Mouse (Mus musculus): ENCODE data around the gene Krt32. TPM values are rescaled to one million over a fixed set of nuclear protein-coding genes. Genes with fewer than 3 reads are reported as not detected.

Gene Krt32
- polyA plus RNA-seq (2016; fragmentation: Nextera tagmentation; extraction: Ambion mirVana), result not detected in 2 replicates

DNA sequence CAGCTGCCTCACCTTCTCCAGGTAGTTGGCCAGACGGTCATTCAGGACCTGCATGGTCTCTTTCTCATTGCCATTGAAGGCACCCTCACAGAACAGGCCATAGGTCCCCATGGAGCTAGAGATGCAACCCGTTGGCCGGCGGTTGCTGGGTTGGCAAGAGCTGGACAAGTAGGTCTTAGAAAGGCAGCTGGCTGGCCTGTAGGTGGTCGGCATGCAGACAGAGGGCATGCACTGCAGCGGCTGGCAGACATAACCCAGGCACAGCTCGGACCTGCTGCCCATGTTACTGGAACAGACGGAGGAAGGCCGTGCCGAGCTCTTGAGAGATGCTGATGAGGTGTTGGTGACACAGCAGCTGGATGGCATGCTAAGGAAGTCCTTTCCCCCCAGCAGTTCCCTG, at the start of gene Krt32:
TSS of gene Krt32 (minus strand) at position 366 of the 400 bp plus-strand sequence.
- no peak for ATAC-seq (ENCODE audit: insufficient number of reproducible peaks, insufficient read depth, low FRiP score, low TSS enrichment, low read depth)
- H3K27ac ChIP-seq, result no peak within 1 kb of the TSS
- H3K9me3 ChIP-seq, result 0 out of 2 replicates have a peak, but pooled peaks cover 3% of the 10 kb centered on the region
- H3K4me3 ChIP-seq (replicated peaks), result no peak within 1 kb of the TSS
- no peaks in the 10 kb centered on the region for H3K27me3 ChIP-seq
- peaks cover 5% of the 10 kb centered on the region; the same call in 1 of the 2 replicates for H3K4me1 ChIP-seq (replicated peaks)
- H3K4me2 ChIP-seq, result no peak within 1 kb of the TSS
- WGBS, result 87% methylated on average over 10 of the region's 10 CpGs
- no peak within 1 kb of the TSS for H3K9ac ChIP-seq (replicated peaks)
- H3K36me3 ChIP-seq, result no peaks in the 10 kb centered on the region

GRCm38 (mm10) chr11:100137693-100138092, 49.7 kb upstream of the Krt32 start:
- peaks cover 30% of the 10 kb centered on the region for H3K4me1 ChIP-seq (replicated peaks)
- H3K27ac ChIP-seq, result no peak overlapping the region
- no peak overlapping the region for H3K4me3 ChIP-seq (replicated peaks)
- no peak overlapping the region for H3K4me2 ChIP-seq
- ATAC-seq (ENCODE audit: insufficient number of reproducible peaks, insufficient read depth, low FRiP score, low TSS enrichment, low read depth), result no peak
- H3K27me3 ChIP-seq, result no peaks in the 10 kb centered on the region
- 23% methylated on average over 5 of the region's 5 CpGs for WGBS
- no peaks in the 10 kb centered on the region for H3K9me3 ChIP-seq
- no peaks in the 10 kb centered on the region for H3K36me3 ChIP-seq
- H3K9ac ChIP-seq (replicated peaks), result no peak overlapping the region

DNA sequence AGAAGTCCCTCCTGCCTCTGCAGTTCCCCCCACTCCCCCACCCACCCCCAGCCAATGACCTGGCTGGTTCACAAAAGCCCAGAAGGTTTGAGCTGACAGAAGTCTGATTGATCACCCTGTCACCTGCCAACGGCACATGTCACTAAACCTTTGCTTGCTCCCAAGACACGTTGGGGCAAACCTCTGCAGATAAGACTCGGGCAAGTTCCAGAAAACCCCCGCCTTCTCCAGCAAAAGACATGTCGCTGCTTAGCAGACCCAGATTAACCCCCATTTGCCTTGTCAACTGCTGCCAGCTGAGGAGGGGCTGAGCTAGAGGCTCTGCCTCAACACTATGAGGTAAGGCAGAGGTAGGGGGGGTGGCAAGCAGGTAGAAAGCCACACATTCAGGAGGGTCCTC, 48.5 kb upstream of the Krt32 start:
- Histone ChIP-seq H3K27ac (no peak overlapping the region), H3K4me3 (replicated peaks) (no peak overlapping the region), H3K27me3 (0 out of 2 replicates have a peak, but pooled peaks cover 3% of the 10 kb centered on the region), H3K4me2 (no peak overlapping the region), H3K4me1 (replicated peaks) (peaks cover 30% of the 10 kb centered on the region), H3K36me3 (no peaks in the 10 kb centered on the region), H3K9ac (replicated peaks) (no peak overlapping the region), H3K9me3 (no peaks in the 10 kb centered on the region)
- 20% methylated on average over 5 of the region's 5 CpGs for WGBS
- ATAC-seq (ENCODE audit: insufficient number of reproducible peaks, insufficient read depth, low FRiP score, low TSS enrichment, low read depth), result no peak

DNA sequence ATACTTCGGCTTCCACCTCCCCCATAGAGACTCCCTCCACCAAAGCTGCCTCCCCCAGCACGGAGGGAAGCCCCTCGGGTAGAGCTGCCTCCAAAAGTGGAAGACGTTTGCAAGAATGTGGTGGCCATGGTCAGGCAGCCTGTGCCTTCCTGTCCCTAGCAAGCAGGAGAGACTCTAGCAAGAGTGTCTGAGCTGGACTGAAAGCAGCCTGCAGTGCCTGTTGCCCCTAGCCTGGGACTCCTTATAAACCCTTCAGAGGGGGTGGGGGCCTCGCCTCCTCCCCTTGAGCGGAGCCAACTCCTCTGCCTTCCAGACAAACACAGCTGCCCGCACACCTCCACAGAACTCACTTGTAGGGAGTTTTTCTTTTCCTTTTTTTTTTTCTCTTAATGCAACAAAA, 47.7 kb upstream of the Krt32 start, which contains the start of gene Krt15:
TSS of gene Krt15 (minus strand) at position 198 of the 400 bp plus-strand sequence.
- Histone ChIP-seq H3K27ac (no peak within 1 kb of the TSS), H3K9me3 (no peaks in the 10 kb centered on the region), H3K4me1 (replicated peaks) (peaks cover 27% of the 10 kb centered on the region), H3K4me2 (no peak within 1 kb of the TSS), H3K9ac (replicated peaks) (no peak within 1 kb of the TSS), H3K4me3 (replicated peaks) (no peak within 1 kb of the TSS), H3K27me3 (0 out of 2 replicates have a peak, but pooled peaks cover 3% of the 10 kb centered on the region), H3K36me3 (no peaks in the 10 kb centered on the region)
- ATAC-seq (ENCODE audit: insufficient number of reproducible peaks, insufficient read depth, low FRiP score, low TSS enrichment, low read depth), result no peak
- WGBS, result 62% methylated on average over 7 of the region's 7 CpGs

GRCm38 (mm10) chr11:100124901-100125300, 36.9 kb upstream of the Krt32 start:
- Histone ChIP-seq H3K4me1 (replicated peaks) (no peaks in the 10 kb centered on the region), H3K27ac (no peak overlapping the region), H3K9ac (replicated peaks) (no peak overlapping the region), H3K4me2 (no peak overlapping the region), H3K27me3 (no peaks in the 10 kb centered on the region), H3K4me3 (replicated peaks) (no peak overlapping the region), H3K9me3 (no peaks in the 10 kb centered on the region), H3K36me3 (no peaks in the 10 kb centered on the region)
- ATAC-seq (ENCODE audit: insufficient number of reproducible peaks, insufficient read depth, low FRiP score, low TSS enrichment, low read depth), result no peak
- 66% methylated on average over 7 of the region's 7 CpGs for WGBS

DNA sequence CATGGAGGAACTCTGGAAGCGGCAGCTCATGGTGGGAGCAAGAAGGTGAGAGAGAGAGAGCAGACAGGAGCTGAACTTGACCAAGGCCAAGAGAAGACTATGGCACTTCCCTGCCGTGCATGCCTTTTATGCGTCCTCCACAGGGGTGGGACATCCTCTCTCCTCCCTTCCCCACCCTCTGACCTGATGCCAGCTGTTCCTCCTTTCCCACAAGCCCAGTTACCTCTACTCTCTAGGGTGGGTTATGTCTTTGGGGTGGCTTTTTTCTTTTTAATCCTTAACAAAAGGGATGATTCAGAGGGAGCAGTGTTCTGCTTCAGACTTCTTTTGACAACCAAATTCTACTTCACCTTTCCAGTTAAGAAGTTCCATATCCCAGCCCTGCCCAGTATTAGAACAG, 33.4 kb upstream of the Krt32 start, which contains the start of gene Krt13:
TSS of gene Krt13 (minus strand) at position 101 of the 400 bp plus-strand sequence.
- Histone ChIP-seq H3K27ac (no peak within 1 kb of the TSS), H3K4me2 (no peak within 1 kb of the TSS), H3K36me3 (no peaks in the 10 kb centered on the region), H3K4me1 (replicated peaks) (no peaks in the 10 kb centered on the region), H3K27me3 (no peaks in the 10 kb centered on the region), H3K9me3 (no peaks in the 10 kb centered on the region), H3K4me3 (replicated peaks) (no peak within 1 kb of the TSS), H3K9ac (replicated peaks) (no peak within 1 kb of the TSS)
- ATAC-seq (ENCODE audit: insufficient number of reproducible peaks, insufficient read depth, low FRiP score, low TSS enrichment, low read depth), result no peak
- 85% methylated on average over 3 of the region's 3 CpGs for WGBS

DNA sequence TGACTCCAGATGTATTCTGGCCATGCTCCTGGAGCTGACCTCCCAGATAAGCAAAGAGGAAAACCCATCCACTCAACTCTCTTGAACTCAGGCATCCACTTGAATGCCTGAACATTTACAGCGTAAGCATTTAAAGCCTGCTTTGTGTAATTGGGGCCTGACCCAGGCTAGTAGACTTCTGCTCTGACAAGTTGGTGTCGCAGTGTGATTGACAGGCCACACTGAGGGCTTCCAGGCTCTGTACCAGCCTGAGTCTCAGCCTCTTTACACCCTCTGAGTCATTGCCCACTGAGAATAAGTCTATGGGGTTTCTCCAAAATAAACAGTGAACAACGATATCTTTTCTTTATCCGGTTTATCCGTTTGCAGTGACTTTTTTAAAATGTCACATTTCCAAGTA, 32.3 kb upstream of the Krt32 start:
- ATAC-seq (ENCODE audit: insufficient number of reproducible peaks, insufficient read depth, low FRiP score, low TSS enrichment, low read depth), result no peak
- no peaks in the 10 kb centered on the region for H3K27me3 ChIP-seq
- 88% methylated on average over 5 of the region's 5 CpGs for WGBS

DNA sequence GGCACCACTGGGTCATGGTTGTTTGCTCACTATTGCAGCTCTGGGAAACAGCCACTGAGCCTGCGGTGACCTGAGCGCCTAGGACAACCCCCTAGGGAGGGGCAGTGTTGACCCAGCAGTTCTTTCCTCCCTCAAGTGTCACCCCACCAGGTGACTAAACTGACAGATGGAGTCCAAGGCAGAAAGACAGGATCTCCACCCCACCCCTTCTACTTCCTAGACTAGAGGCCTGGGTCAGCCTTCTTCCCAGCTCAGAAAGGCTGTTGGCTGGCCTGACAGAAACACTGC, 25.7 kb upstream of the Krt32 start:
- H3K27me3 ChIP-seq, result no peaks in the 10 kb centered on the region
- ATAC-seq (ENCODE audit: insufficient number of reproducible peaks, insufficient read depth, low FRiP score, low TSS enrichment, low read depth), result no peak

More for the DNA sequence above, 32.3 kb upstream of the Krt32 start:
- Histone ChIP-seq H3K27ac (no peak overlapping the region), H3K4me3 (replicated peaks) (no peak overlapping the region), H3K4me2 (no peak overlapping the region), H3K9ac (replicated peaks) (no peak overlapping the region), H3K36me3 (no peaks in the 10 kb centered on the region), H3K9me3 (no peaks in the 10 kb centered on the region), H3K4me1 (replicated peaks) (no peaks in the 10 kb centered on the region)

GRCm38 (mm10) chr11:100112935-100113741, 25.1 kb upstream of the Krt32 start:
- Histone ChIP-seq H3K9ac (replicated peaks) (no peak overlapping the region), H3K4me3 (replicated peaks) (no peak overlapping the region), H3K27me3 (no peaks in the 10 kb centered on the region), H3K4me2 (no peak overlapping the region), H3K36me3 (no peaks in the 10 kb centered on the region), H3K9me3 (no peaks in the 10 kb centered on the region), H3K4me1 (replicated peaks) (peaks cover 8% of the 10 kb centered on the region; the same call in 1 of the 2 replicates), H3K27ac (no peak overlapping the region)
- no peak for ATAC-seq (ENCODE audit: insufficient number of reproducible peaks, insufficient read depth, low FRiP score, low TSS enrichment, low read depth)
- 85% methylated on average over 11 of the region's 11 CpGs for WGBS

More for the DNA sequence above, 25.7 kb upstream of the Krt32 start:
- peaks cover 8% of the 10 kb centered on the region; the same call in 1 of the 2 replicates for H3K4me1 ChIP-seq (replicated peaks)
- no peak overlapping the region for H3K4me3 ChIP-seq (replicated peaks)
- WGBS, result 61% methylated on average over 2 of the region's 2 CpGs
- no peaks in the 10 kb centered on the region for H3K9me3 ChIP-seq
- H3K9ac ChIP-seq (replicated peaks), result no peak overlapping the region
- no peak overlapping the region for H3K27ac ChIP-seq
- no peak overlapping the region for H3K4me2 ChIP-seq
- H3K36me3 ChIP-seq, result no peaks in the 10 kb centered on the region

DNA sequence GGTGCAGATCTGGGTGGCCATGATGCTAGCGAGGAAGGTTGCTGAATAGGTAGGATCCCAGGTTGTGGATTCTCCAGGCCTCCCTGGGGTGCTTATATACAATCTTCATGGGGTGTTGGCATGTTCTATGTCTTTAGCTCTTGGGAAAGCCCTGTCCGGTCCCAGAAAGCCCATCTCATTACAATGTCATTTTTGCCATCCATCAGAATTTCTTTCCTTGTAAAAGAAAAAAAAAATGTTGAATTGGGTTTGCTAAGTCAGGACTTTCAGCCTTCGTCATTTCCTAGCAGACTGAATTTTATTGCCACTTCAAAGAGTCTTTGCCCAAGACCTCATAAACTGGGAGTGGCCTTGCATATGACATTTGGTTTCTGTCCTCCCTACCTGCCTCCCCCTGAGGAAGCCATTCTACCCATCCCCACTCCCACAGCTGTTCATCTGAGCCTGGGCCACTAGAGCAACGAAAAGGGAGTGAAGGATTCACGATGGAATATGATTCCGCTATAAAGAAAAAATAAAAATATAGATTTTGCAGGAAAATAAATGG, 17.6 kb upstream of the Krt32 start, which contains the start of gene Krt36:
TSS of gene Krt36 (minus strand) at position 51 of the 547 bp plus-strand sequence.
- Histone ChIP-seq H3K9me3 (no peaks in the 10 kb centered on the region), H3K4me2 (no peak within 1 kb of the TSS), H3K27ac (no peak within 1 kb of the TSS), H3K4me3 (replicated peaks) (no peak within 1 kb of the TSS), H3K9ac (replicated peaks) (no peak within 1 kb of the TSS), H3K27me3 (no peaks in the 10 kb centered on the region), H3K36me3 (no peaks in the 10 kb centered on the region), H3K4me1 (replicated peaks) (no peaks in the 10 kb centered on the region)
- no peak for ATAC-seq (ENCODE audit: insufficient number of reproducible peaks, insufficient read depth, low FRiP score, low TSS enrichment, low read depth)
- WGBS, result 68% methylated on average over 6 of the region's 6 CpGs

DNA sequence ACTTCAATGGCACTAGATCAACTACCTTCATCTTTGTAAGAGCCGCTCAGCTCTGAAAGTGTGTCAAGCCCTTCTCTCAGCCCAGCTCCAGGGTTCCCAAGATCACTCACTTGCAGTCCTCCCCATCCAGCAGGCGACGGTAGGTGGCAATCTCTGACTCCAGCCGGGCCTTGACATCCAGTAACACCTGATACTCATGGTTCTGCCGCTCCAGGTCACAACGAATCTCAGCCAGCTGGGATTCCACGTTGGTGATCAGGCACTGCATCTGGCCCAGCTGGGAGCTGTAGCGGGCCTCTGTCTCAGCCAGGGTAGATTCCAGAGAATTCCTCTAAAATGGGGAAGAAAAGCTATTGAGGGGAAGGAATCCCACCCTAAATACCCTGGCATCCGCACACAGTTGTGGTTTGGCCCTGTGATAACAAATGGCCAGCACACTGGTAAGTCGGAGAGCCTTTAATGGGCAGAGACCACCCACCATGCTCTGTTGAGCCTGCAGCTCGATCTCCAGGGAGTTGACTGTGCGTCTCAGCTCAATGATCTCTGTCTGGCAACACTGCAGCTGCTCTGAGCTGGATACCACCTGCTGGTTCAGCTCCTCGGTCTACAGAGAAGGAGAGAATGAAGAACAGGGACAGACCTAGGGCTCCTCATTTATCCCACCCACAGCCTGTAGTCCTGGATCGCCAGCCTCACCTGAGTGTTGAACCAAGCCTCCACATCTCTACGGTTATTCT, 14.8 kb upstream of the Krt32 start:
- Histone ChIP-seq H3K4me2 (no peak overlapping the region), H3K4me3 (replicated peaks) (no peak overlapping the region), H3K27me3 (0 out of 2 replicates have a peak, but pooled peaks cover 2% of the 10 kb centered on the region), H3K36me3 (no peaks in the 10 kb centered on the region), H3K27ac (no peak overlapping the region), H3K9me3 (no peaks in the 10 kb centered on the region), H3K9ac (replicated peaks) (no peak overlapping the region), H3K4me1 (replicated peaks) (peaks cover 4% of the 10 kb centered on the region; the same call in 1 of the 2 replicates)
- ATAC-seq (ENCODE audit: insufficient number of reproducible peaks, insufficient read depth, low FRiP score, low TSS enrichment, low read depth), result 0 out of 2 replicates have a peak, but pooled peaks have one; percentile 20
- WGBS, result 56% methylated on average over 15 of the region's 15 CpGs
